In genomic region chr1:178376061-178376460, GRCm38 (mm10) we compare ENCODE assay signal across 17 mouse cellular contexts. TPM values are rescaled to one million over a fixed set of nuclear protein-coding genes. Genes with fewer than 3 reads are reported as not detected.
DNase-seq lines count a peak whose midpoint lies in the region; ATAC-seq and TF ChIP-seq lines count a peak whose summit lies in the region.
"Had no signal": no experiment of that assay in that cellular context is flagged by ENCODE, and none has a peak within 500 bp of the region (broad histone marks: within the 10 kb centered on the region; RNA-seq: fewer than 3 reads in every experiment).

No protein-coding gene starts in this region.

- no peak overlapping the region for H3K27ac ChIP-seq in kidney, embryonic 15.5 days
- H3K27ac ChIP-seq in liver, embryonic 12.5 days = no peak overlapping the region
- no peak overlapping the region for H3K27ac ChIP-seq in stomach, embryonic 16.5 days (ENCODE audit: low read length)
- no peak overlapping the region for H3K27ac ChIP-seq in heart, adult 2 months
- no peak overlapping the region for H3K27ac ChIP-seq in hindbrain, postnatal 0 days
- H3K27ac ChIP-seq: kidney, postnatal 0 days; limb, embryonic 12.5 days; stomach, embryonic 15.5 days had no signal

- H3K4me1 ChIP-seq in kidney, embryonic 15.5 days = no peaks in the 10 kb centered on the region
- peaks cover 28% of the 10 kb centered on the region for H3K4me1 ChIP-seq in liver, embryonic 12.5 days
- no peaks in the 10 kb centered on the region for H3K4me1 ChIP-seq in stomach, embryonic 16.5 days (ENCODE audit: control insufficient read depth, insufficient read depth, low read length)
- H3K4me1 ChIP-seq in heart, adult 2 months (ENCODE audit: control insufficient read depth, insufficient read depth, low read length) = no peaks in the 10 kb centered on the region
- H3K4me1 ChIP-seq in hindbrain, postnatal 0 days (ENCODE audit: insufficient read depth, low read length) = no peaks in the 10 kb centered on the region
- H3K4me1 ChIP-seq: limb, embryonic 12.5 days; stomach, embryonic 15.5 days had no signal

- WGBS in kidney, embryonic 15.5 days = 87% methylated on average over 2 of the region's 2 CpGs
- 72% methylated on average over 2 of the region's 2 CpGs for WGBS in liver, embryonic 12.5 days (ENCODE audit: insufficient replicate concordance)
- whole genome bisulfite sequencing in stomach, embryonic 16.5 days = 83% methylated on average over 2 of the region's 2 CpGs
- 77% methylated on average over 2 of the region's 2 CpGs for WGBS in heart, adult 2 months
- WGBS in hindbrain, postnatal 0 days = 98% methylated on average over 2 of the region's 2 CpGs

- H3K9ac ChIP-seq in kidney, embryonic 15.5 days = no peak overlapping the region
- H3K9ac ChIP-seq in liver, embryonic 12.5 days = no peak overlapping the region
- H3K9ac ChIP-seq in stomach, embryonic 16.5 days (ENCODE audit: low read length) = no peak overlapping the region
- H3K9ac ChIP-seq in heart, adult 2 months (ENCODE audit: low read depth, low read length) = no peak overlapping the region
- no peak overlapping the region for H3K9ac ChIP-seq in hindbrain, postnatal 0 days (replicated peaks; ENCODE audit: low read length)
- H3K9ac ChIP-seq: limb, embryonic 12.5 days; stomach, embryonic 15.5 days had no signal

- no peak for TF ChIP-seq EP300 in heart, adult 2 months (IDR thresholded peaks at IDR 0.05; ENCODE audit: insufficient read depth, low read depth, low read length)

- no peak for TF ChIP-seq CTCF in heart, adult 2 months (IDR thresholded peaks at IDR 0.05)
- no peak for TF ChIP-seq CTCF in hindbrain, postnatal 0 days (IDR thresholded peaks at IDR 0.05; ENCODE audit: low read depth)

- H3K9me3 ChIP-seq in kidney, embryonic 15.5 days (replicated peaks) = no peaks in the 10 kb centered on the region
- H3K9me3 ChIP-seq in liver, embryonic 12.5 days (replicated peaks) = no peaks in the 10 kb centered on the region
- H3K9me3 ChIP-seq in stomach, embryonic 16.5 days (replicated peaks; ENCODE audit: control insufficient read depth, low read length) = no peaks in the 10 kb centered on the region
- H3K9me3 ChIP-seq in hindbrain, postnatal 0 days (ENCODE audit: low read length) = no peaks in the 10 kb centered on the region
- H3K9me3 ChIP-seq: limb, embryonic 12.5 days; stomach, embryonic 15.5 days had no signal

- no peak for DNase-seq in kidney, postnatal 10 days
- DNase-seq in c-Kit-positive CD71-positive TER-119-positive erythroid progenitor cells, embryonic 14.5 days (ENCODE audit: low spot score) = peak; percentile 52
- no peak for DNase-seq in heart, adult 2 months
- no peak for DNase-seq in hindbrain, postnatal 0 days (ENCODE audit: low spot score)
- DNase-seq in layer of hippocampus, postnatal 14 days (ENCODE audit: low spot score in 2 of 2) = no peak
- DNase-seq: cerebellum, adult 9-11 months; heart, postnatal 10 days; lung, postnatal 4 days; midbrain, embryonic 14.5 days; right cerebral cortex, postnatal 4 days had no signal

- no peaks in the 10 kb centered on the region for H3K79me2 ChIP-seq in heart, adult 2 months (replicated peaks; ENCODE audit: control insufficient read depth, insufficient read depth, low read length)

- no peaks in the 10 kb centered on the region for H3K36me3 ChIP-seq in kidney, embryonic 15.5 days
- no peaks in the 10 kb centered on the region for H3K36me3 ChIP-seq in liver, embryonic 12.5 days
- no peaks in the 10 kb centered on the region for H3K36me3 ChIP-seq in stomach, embryonic 16.5 days (ENCODE audit: control insufficient read depth, insufficient read depth, low read length)
- H3K36me3 ChIP-seq in heart, adult 2 months (ENCODE audit: control insufficient read depth, insufficient read depth, low read length) = no peaks in the 10 kb centered on the region
- no peaks in the 10 kb centered on the region for H3K36me3 ChIP-seq in hindbrain, postnatal 0 days (ENCODE audit: insufficient read depth, low read length)
- H3K36me3 ChIP-seq: limb, embryonic 12.5 days; stomach, embryonic 15.5 days had no signal

- no peak overlapping the region for H3K4me3 ChIP-seq in kidney, embryonic 15.5 days (replicated peaks)
- no peak overlapping the region for H3K4me3 ChIP-seq in liver, embryonic 12.5 days
- no peak overlapping the region for H3K4me3 ChIP-seq in stomach, embryonic 16.5 days (replicated peaks; ENCODE audit: low read length)
- no peak overlapping the region for H3K4me3 ChIP-seq in heart, adult 2 months
- no peak overlapping the region for H3K4me3 ChIP-seq in hindbrain, postnatal 0 days (ENCODE audit: low read length)
- H3K4me3 ChIP-seq: limb, embryonic 12.5 days; stomach, embryonic 15.5 days had no signal

- H3K27me3 ChIP-seq in kidney, embryonic 15.5 days = no peaks in the 10 kb centered on the region
- no peaks in the 10 kb centered on the region for H3K27me3 ChIP-seq in liver, embryonic 12.5 days (replicated peaks)
- no peaks in the 10 kb centered on the region for H3K27me3 ChIP-seq in stomach, embryonic 16.5 days (ENCODE audit: control insufficient read depth, insufficient read depth, low read length)
- H3K27me3 ChIP-seq in heart, adult 2 months (ENCODE audit: control insufficient read depth, insufficient read depth, low read length) = no peaks in the 10 kb centered on the region
- no peaks in the 10 kb centered on the region for H3K27me3 ChIP-seq in hindbrain, postnatal 0 days (ENCODE audit: insufficient read depth, low read length)
- H3K27me3 ChIP-seq: limb, embryonic 12.5 days; Patski; stomach, embryonic 15.5 days had no signal

- ATAC-seq in kidney, embryonic 15.5 days (replicated peaks; ENCODE audit: low FRiP score) = peak; percentile 49; the same call in 1 of the 2 replicates
- peak; percentile 80 for ATAC-seq in liver, embryonic 12.5 days
- peak; percentile 37; the same call in 1 of the 2 replicates for ATAC-seq in stomach, embryonic 16.5 days (ENCODE audit: insufficient read depth, low FRiP score)
- ATAC-seq in hindbrain, postnatal 0 days = no peak
- ATAC-seq: Patski had no signal

- no peak overlapping the region for H3K4me2 ChIP-seq in kidney, embryonic 15.5 days
- H3K4me2 ChIP-seq in liver, embryonic 12.5 days = no peak overlapping the region
- no peak overlapping the region for H3K4me2 ChIP-seq in stomach, embryonic 16.5 days (ENCODE audit: low read depth, low read length)
- no peak overlapping the region for H3K4me2 ChIP-seq in hindbrain, postnatal 0 days (ENCODE audit: low read depth, low read length)
- H3K4me2 ChIP-seq: limb, embryonic 12.5 days; stomach, embryonic 15.5 days had no signal

- no peak for TF ChIP-seq POLR2A in heart, adult 2 months (IDR thresholded peaks at IDR 0.05; ENCODE audit: insufficient read depth, low read depth, low read length)

- intact Hi-C loops in heart, adult 2 months (cut with DNase I) = no loop called here

RNA-seq across cellular contexts. Expression of gene Efcab2, which starts 29.8 kb away (rescaled TPM):
- 6.2 and 6.4 TPM in 2 replicates for polyA plus RNA-seq in kidney, embryonic 15.5 days (2015; fragmentation: Nextera tagmentation; extraction: Ambion mirVana)
- polyA plus RNA-seq in liver, embryonic 12.5 days (2016; fragmentation: Nextera tagmentation; extraction: Ambion mirVana) = 4.6 and 5.2 TPM in 2 replicates
- polyA plus RNA-seq in stomach, embryonic 16.5 days (2015; fragmentation: Nextera tagmentation; extraction: Ambion mirVana) = 5.7 and 6.6 TPM in 2 replicates
- 100 to 1,000 TPM in 1 of 2 experiments, 10 to 100 TPM in 1; 94.1 to 112 TPM for total RNA-seq in heart, adult 2 months (2021)
- 11.4 and 32.0 TPM in 2 replicates for polyA plus RNA-seq in heart, adult 2 months (2012; rRNA removed)
- 2.5 and 2.9 TPM in 2 replicates for total RNA-seq in hindbrain, postnatal 0 days (2014; rRNA removed)
- 12.7 and 14.0 TPM in 2 replicates for polyA plus RNA-seq in hindbrain, postnatal 0 days (2015; fragmentation: Nextera tagmentation; extraction: Ambion mirVana)
- 10 to 100 TPM in 1 of 2 experiments, 1 to 10 TPM in 1; 9.9 to 11.9 TPM for total RNA-seq in layer of hippocampus, postnatal 14 days (2021)

RNA-seq across cellular contexts. Expression of gene Hnrnpu, which starts 38.5 kb away (rescaled TPM):
- polyA plus RNA-seq in kidney, embryonic 15.5 days (2015; fragmentation: Nextera tagmentation; extraction: Ambion mirVana) = 403 and 407 TPM in 2 replicates
- polyA plus RNA-seq in liver, embryonic 12.5 days (2016; fragmentation: Nextera tagmentation; extraction: Ambion mirVana) = 556 and 569 TPM in 2 replicates
- polyA plus RNA-seq in stomach, embryonic 16.5 days (2015; fragmentation: Nextera tagmentation; extraction: Ambion mirVana) = 110 and 162 TPM in 2 replicates
- 100 to 1,000 TPM; 167 to 176 TPM for total RNA-seq in heart, adult 2 months (2021)
- 27.3 and 52.4 TPM in 2 replicates for polyA plus RNA-seq in heart, adult 2 months (2012; rRNA removed)
- 113 and 133 TPM in 2 replicates for total RNA-seq in hindbrain, postnatal 0 days (2014; rRNA removed)
- polyA plus RNA-seq in hindbrain, postnatal 0 days (2015; fragmentation: Nextera tagmentation; extraction: Ambion mirVana) = 185 and 192 TPM in 2 replicates
- total RNA-seq in layer of hippocampus, postnatal 14 days (2021) = 100 to 1,000 TPM; 415 to 422 TPM

RNA-seq across cellular contexts. Expression of gene Cox20, which starts 57.1 kb away (rescaled TPM):
- 139 and 149 TPM in 2 replicates for polyA plus RNA-seq in kidney, embryonic 15.5 days (2015; fragmentation: Nextera tagmentation; extraction: Ambion mirVana)
- 103 and 110 TPM in 2 replicates for polyA plus RNA-seq in liver, embryonic 12.5 days (2016; fragmentation: Nextera tagmentation; extraction: Ambion mirVana)
- polyA plus RNA-seq in stomach, embryonic 16.5 days (2015; fragmentation: Nextera tagmentation; extraction: Ambion mirVana) = 107 and 139 TPM in 2 replicates
- 100 to 1,000 TPM; 102 to 105 TPM for total RNA-seq in heart, adult 2 months (2021)
- 54.7 and 107 TPM in 2 replicates for polyA plus RNA-seq in heart, adult 2 months (2012; rRNA removed)
- 24.4 and 30.1 TPM in 2 replicates for total RNA-seq in hindbrain, postnatal 0 days (2014; rRNA removed)
- polyA plus RNA-seq in hindbrain, postnatal 0 days (2015; fragmentation: Nextera tagmentation; extraction: Ambion mirVana) = 102 and 117 TPM in 2 replicates
- 10 to 100 TPM; 40.5 to 46.1 TPM for total RNA-seq in layer of hippocampus, postnatal 14 days (2021)
